ENCODE assay signal across 8 mouse cellular contexts in the genomic region with DNA sequence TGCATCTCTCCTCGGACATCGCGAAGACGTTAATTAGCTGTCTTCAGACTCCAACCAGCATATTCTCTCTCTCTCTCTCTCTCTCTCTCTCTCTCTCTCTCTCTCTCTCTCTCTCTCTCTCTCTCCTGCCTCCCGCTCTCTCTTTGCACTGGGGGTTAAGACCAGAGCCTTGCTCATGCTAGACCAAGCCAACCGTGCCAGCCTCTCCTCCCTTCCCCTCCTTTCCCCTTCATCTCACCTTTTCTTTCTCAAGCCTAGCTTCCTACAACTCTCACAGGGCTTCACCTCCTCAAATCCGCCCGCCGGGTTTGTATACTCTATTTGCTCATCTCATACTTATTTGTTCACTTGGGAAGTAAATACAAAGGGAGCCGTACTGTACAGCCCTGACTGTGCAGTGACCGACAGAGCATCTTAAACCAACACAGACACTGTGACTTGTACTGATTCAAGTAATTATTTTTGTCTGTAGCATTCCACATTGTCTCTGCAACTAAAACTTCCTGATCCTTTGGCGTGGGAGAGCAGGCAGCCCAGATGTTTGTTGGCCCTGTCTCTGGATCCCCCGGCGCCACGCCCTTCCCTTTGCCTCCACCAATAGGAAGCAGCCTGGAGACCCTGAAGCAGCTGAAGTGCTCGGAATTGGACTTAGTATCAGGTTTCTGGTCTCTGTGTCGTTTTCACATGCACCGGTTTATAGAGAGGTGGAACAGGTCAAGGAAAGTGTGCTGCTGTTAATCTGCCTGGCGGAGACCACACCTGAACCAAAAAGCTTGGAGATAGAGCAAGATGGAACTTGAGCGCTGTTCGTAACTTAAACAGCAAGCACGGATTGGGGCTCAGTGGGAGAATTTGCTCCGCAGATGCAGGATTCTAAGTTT.
DNase-seq lines count a peak whose midpoint lies in the region; ATAC-seq and TF ChIP-seq lines count a peak whose summit lies in the region.

No protein-coding gene starts in this region.

- DNase-seq in adrenal gland, postnatal 10 days, result peak; percentile 38
- DNase-seq in adrenal gland, adult (ENCODE audit: inconsistent age in 2 of 2, low spot score in 1 of 2), result no peak
- DNase-seq in midbrain, embryonic 14.5 days, result peak; percentile 70
- no peak for DNase-seq in urinary bladder, postnatal 36 days (ENCODE audit: low spot score in 2 of 2)

- peak overlapping the region; percentile 63 for H3K4me3 ChIP-seq in ES-Bruce4 (ENCODE audit: low read depth, low read length)
- peak overlapping the region; percentile 34 for H3K4me3 ChIP-seq in forebrain, embryonic 15.5 days
- peak overlapping the region; percentile 22 for H3K4me3 ChIP-seq in intestine, postnatal 0 days (ENCODE audit: low read depth, low read length)
- peak overlapping the region; percentile 30 for H3K4me3 ChIP-seq in midbrain, embryonic 14.5 days (replicated peaks; ENCODE audit: low read depth, low read length)

- no peaks in the 10 kb centered on the region for H3K27me3 ChIP-seq in ES-Bruce4 (ENCODE audit: control insufficient read depth, insufficient read depth, low read length, poor library complexity, severe bottlenecking)
- no peaks in the 10 kb centered on the region for H3K27me3 ChIP-seq in forebrain, embryonic 15.5 days
- no peaks in the 10 kb centered on the region for H3K27me3 ChIP-seq in intestine, postnatal 0 days (replicated peaks; ENCODE audit: control insufficient read depth, insufficient read depth, low read length)
- no peaks in the 10 kb centered on the region for H3K27me3 ChIP-seq in midbrain, embryonic 14.5 days (ENCODE audit: control insufficient read depth, insufficient read depth, low read length)

- H3K4me2 ChIP-seq in forebrain, embryonic 15.5 days (replicated peaks), result peak overlapping the region; percentile 50
- H3K4me2 ChIP-seq in intestine, postnatal 0 days (replicated peaks; ENCODE audit: low read depth), result peak overlapping the region; percentile 54
- peak overlapping the region; percentile 58 for H3K4me2 ChIP-seq in midbrain, embryonic 14.5 days (ENCODE audit: low read length)

- peak overlapping the region; percentile 42 for H3K9ac ChIP-seq in ES-Bruce4 (ENCODE audit: low read depth, poor library complexity, severe bottlenecking)
- H3K9ac ChIP-seq in forebrain, embryonic 15.5 days (replicated peaks), result no peak overlapping the region
- no peak overlapping the region for H3K9ac ChIP-seq in intestine, postnatal 0 days (ENCODE audit: low read depth, low read length)
- H3K9ac ChIP-seq in midbrain, embryonic 14.5 days (replicated peaks; ENCODE audit: low read length), result no peak overlapping the region; the same call in 1 of the 2 replicates

- no peaks in the 10 kb centered on the region for H3K36me3 ChIP-seq in ES-Bruce4 (ENCODE audit: control insufficient read depth, insufficient read depth, low read length, poor library complexity, severe bottlenecking)
- no peaks in the 10 kb centered on the region for H3K36me3 ChIP-seq in forebrain, embryonic 15.5 days
- H3K36me3 ChIP-seq in intestine, postnatal 0 days (ENCODE audit: control insufficient read depth, insufficient read depth), result no peaks in the 10 kb centered on the region
- H3K36me3 ChIP-seq in midbrain, embryonic 14.5 days (ENCODE audit: control insufficient read depth, insufficient read depth, low read length), result no peaks in the 10 kb centered on the region

- 16% methylated on average over 23 of the region's 23 CpGs for WGBS in forebrain, embryonic 15.5 days
- 14% methylated on average over 23 of the region's 23 CpGs for WGBS in intestine, postnatal 0 days
- WGBS in midbrain, embryonic 14.5 days, result 18% methylated on average over 23 of the region's 23 CpGs

- peak; percentile 81 for ATAC-seq in forebrain, embryonic 15.5 days (replicated peaks)
- no peak for ATAC-seq in intestine, postnatal 0 days
- peak; percentile 73 for ATAC-seq in midbrain, embryonic 14.5 days (ENCODE audit: low FRiP score, low TSS enrichment)
- no peak for ATAC-seq in cerebellum, adult (ENCODE audit: insufficient number of reproducible peaks, low FRiP score, low TSS enrichment)

- peaks cover 2% of the 10 kb centered on the region for H3K4me1 ChIP-seq in ES-Bruce4 (ENCODE audit: control insufficient read depth, insufficient read depth, low read length)
- H3K4me1 ChIP-seq in forebrain, embryonic 15.5 days, result peaks cover 11% of the 10 kb centered on the region
- no peaks in the 10 kb centered on the region for H3K4me1 ChIP-seq in intestine, postnatal 0 days (replicated peaks; ENCODE audit: control insufficient read depth, insufficient read depth, low read length)
- no peaks in the 10 kb centered on the region for H3K4me1 ChIP-seq in midbrain, embryonic 14.5 days (ENCODE audit: control insufficient read depth, insufficient read depth, low read length)

- H3K27ac ChIP-seq in ES-Bruce4 (ENCODE audit: insufficient read depth, low read length), result peak overlapping the region; percentile 28; the same call in 1 of the 2 replicates
- no peak overlapping the region for H3K27ac ChIP-seq in forebrain, embryonic 15.5 days (replicated peaks)
- no peak overlapping the region for H3K27ac ChIP-seq in intestine, postnatal 0 days (ENCODE audit: low read depth, low read length)
- no peak overlapping the region for H3K27ac ChIP-seq in midbrain, embryonic 14.5 days (replicated peaks; ENCODE audit: low read depth, low read length)

- TF ChIP-seq POLR2A in ES-Bruce4 (IDR thresholded peaks at IDR 0.05; ENCODE audit: insufficient read depth, low read length), result no peak

- H3K9me3 ChIP-seq in ES-Bruce4 (replicated peaks; ENCODE audit: control insufficient read depth, insufficient read depth, low read length, poor library complexity, severe bottlenecking), result no peaks in the 10 kb centered on the region
- H3K9me3 ChIP-seq in forebrain, embryonic 15.5 days, result no peaks in the 10 kb centered on the region
- H3K9me3 ChIP-seq in intestine, postnatal 0 days (ENCODE audit: control insufficient read depth), result no peaks in the 10 kb centered on the region
- no peaks in the 10 kb centered on the region for H3K9me3 ChIP-seq in midbrain, embryonic 14.5 days (ENCODE audit: control insufficient read depth, low read length)

- TF ChIP-seq EP300 in ES-Bruce4 (IDR thresholded peaks at IDR 0.05; ENCODE audit: insufficient read depth, low read depth, low read length), result no peak

- no peak for TF ChIP-seq CTCF in ES-Bruce4 (IDR thresholded peaks at IDR 0.05; ENCODE audit: low read depth, low read length)
- no peak for TF ChIP-seq CTCF in intestine, postnatal 0 days (IDR thresholded peaks at IDR 0.05; ENCODE audit: low read depth)

Comparison
In these comparisons a context has a peak if more than half of its experiments do, and no peak if none do; other contexts are left out.
1. DNase-seq: peak in adrenal gland, postnatal 10 days (single experiment) and midbrain, embryonic 14.5 days (single experiment); none in adrenal gland, adult (0 of 2) and urinary bladder, postnatal 36 days (0 of 2).
2. ATAC-seq: peak in forebrain, embryonic 15.5 days (single experiment) and midbrain, embryonic 14.5 days (single experiment); none in intestine, postnatal 0 days (single experiment) and cerebellum, adult (single experiment).
3. Peak in every context shown above with its lines, with median percentiles within 50 percentile points of each other: H3K4me3 ChIP-seq and H3K4me2 ChIP-seq.